Mouse (Mus musculus) hindbrain, embryonic 12.5 days (tissue): ENCODE data around the gene Rag1. TPM values are rescaled to one million over a fixed set of nuclear protein-coding genes. Genes with fewer than 3 reads are reported as not detected.

Experiments
- ATAC-seq: fragments of 200-750 bp; cut with Nextera tagmentation; 2 replicates; pipeline ENCODE4 v1.8.0; 2017; ENCODE audit warnings: moderate TSS enrichment; ENCODE audit not compliant: low FRiP score
- H3K27ac ChIP-seq: fragments of 300-500 bp; sonication (generic); 2 replicates; pipeline ENCODE4 v1.5.1; 2016; ENCODE audit warnings: mild to moderate bottlenecking
- H3K27me3 ChIP-seq: fragments of 300-500 bp; sonication (generic); 2 replicates; pipeline ENCODE4 v1.6.1; 2016; ENCODE audit warnings: mild to moderate bottlenecking
- H3K36me3 ChIP-seq: fragments of 300-500 bp; sonication (generic); 2 replicates; pipeline ENCODE4 v1.6.1; 2016; ENCODE audit warnings: mild to moderate bottlenecking
- H3K4me1 ChIP-seq: fragments of 300-500 bp; sonication (generic); 2 replicates; pipeline ENCODE4 v1.6.1; 2016
- H3K4me2 ChIP-seq: fragments of 300-500 bp; sonication (generic); replicated peaks from 2 replicates; pipeline ENCODE4 v1.6.1; 2016; ENCODE audit warnings: mild to moderate bottlenecking
- H3K4me3 ChIP-seq: fragments of 300-500 bp; sonication (generic); 2 replicates; pipeline ENCODE4 v1.5.1; 2016; ENCODE audit warnings: mild to moderate bottlenecking
- H3K9ac ChIP-seq: fragments of 300-500 bp; sonication (generic); 2 replicates; pipeline ENCODE4 v1.6.1; 2016; ENCODE audit warnings: mild to moderate bottlenecking, moderate library complexity
- H3K9me3 ChIP-seq: fragments of 300-500 bp; sonication (generic); replicated peaks from 2 replicates; pipeline ENCODE4 v1.6.1; 2016; ENCODE audit warnings: mild to moderate bottlenecking
- WGBS: fragments of 180-500 bp; shearing (Covaris S2); methylation state at CpG from one replicate; pipeline ENCODE4 v1.1.7; 2016; 5-methylcytosine and 5-hydroxymethylcytosine counted together
- polyA plus RNA-seq: library from polyadenylated mRNA; unstranded; fragments of >200 nt; fragmentation: Nextera tagmentation; extraction: Ambion mirVana; gene quantifications from 2 replicates; pipeline ENCODE4 v1.2.1, GENCODE M21; 2016

Gene Rag1
- polyA plus RNA-seq, 1 experiment from 2014 or later = 0.80 TPM

DNA sequence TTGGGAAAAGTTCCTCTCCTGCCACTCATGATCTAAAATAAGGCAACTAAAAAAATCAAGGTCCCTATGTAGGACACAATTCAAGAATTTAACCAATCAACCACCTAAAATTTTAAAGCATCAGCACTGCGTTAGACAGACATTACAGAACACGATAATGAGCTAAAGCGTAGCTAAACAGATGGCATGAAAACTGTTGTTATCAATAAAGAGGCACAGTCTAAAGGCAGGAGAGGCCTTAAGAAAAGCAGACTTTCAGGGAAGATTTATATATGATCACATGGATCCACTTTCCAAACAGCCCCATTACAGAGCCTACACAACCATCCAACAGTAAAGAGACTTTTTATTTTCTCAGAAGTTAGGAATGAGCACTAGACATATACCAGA is 16.4 kb upstream of the Rag1 start:
- H3K9me3 ChIP-seq = no peaks in the 10 kb centered on the region
- ATAC-seq = 0 out of 2 replicates have a peak, but pooled peaks have one; percentile 36
- H3K9ac ChIP-seq = no peak overlapping the region
- WGBS = 73% methylated on average over 3 of the region's 3 CpGs
- H3K27ac ChIP-seq = 0 out of 2 replicates have a peak overlapping the region, but pooled peaks have one; percentile 18
- H3K4me1 ChIP-seq = 0 out of 2 replicates have a peak, but pooled peaks cover 2% of the 10 kb centered on the region
- H3K4me2 ChIP-seq = no peak overlapping the region
- no peak overlapping the region for H3K4me3 ChIP-seq
- no peaks in the 10 kb centered on the region for H3K27me3 ChIP-seq
- no peaks in the 10 kb centered on the region for H3K36me3 ChIP-seq

- WGBS = 22% methylated on average over 9 of the region's 9 CpGs
- no peak overlapping the region for H3K9ac ChIP-seq
- H3K4me2 ChIP-seq = no peak overlapping the region
- no peaks in the 10 kb centered on the region for H3K36me3 ChIP-seq
- H3K9me3 ChIP-seq = no peaks in the 10 kb centered on the region
- 0 out of 2 replicates have a peak, but pooled peaks cover 2% of the 10 kb centered on the region for H3K4me1 ChIP-seq
- 0 out of 2 replicates have a peak overlapping the region, but pooled peaks have one; percentile 18 for H3K27ac ChIP-seq
- no peaks in the 10 kb centered on the region for H3K27me3 ChIP-seq
- H3K4me3 ChIP-seq = no peak overlapping the region
- ATAC-seq = peak; percentile 94
Observed at GRCm38 (mm10) chr2:101665058-101665702, 15.9 kb upstream of the Rag1 start.

- WGBS = 80% methylated on average over 2 of the region's 2 CpGs
Observed at GRCm38 (mm10) chr2:101660536-101660935, 11.2 kb upstream of the Rag1 start.

GRCm38 (mm10) chr2:101652921-101653597 is 3.8 kb upstream of the Rag1 start:
- Histone ChIP-seq H3K27me3 (peaks cover 3% of the 10 kb centered on the region; the same call in 1 of the 2 replicates), H3K4me1 (peaks cover 13% of the 10 kb centered on the region), H3K4me2 (peak overlapping the region; percentile 57), H3K9me3 (no peaks in the 10 kb centered on the region), H3K36me3 (no peaks in the 10 kb centered on the region), H3K4me3 (peak overlapping the region; percentile 19), H3K27ac (no peak overlapping the region), H3K9ac (0 out of 2 replicates have a peak overlapping the region, but pooled peaks have one; percentile 13)
- 19% methylated on average over 14 of the region's 14 CpGs for WGBS
- ATAC-seq = peak; percentile 64

More at GRCm38 (mm10) chr2:101660536-101660935, 11.2 kb upstream of the Rag1 start:
- H3K9me3 ChIP-seq = no peaks in the 10 kb centered on the region
- H3K4me2 ChIP-seq = no peak overlapping the region
- H3K4me3 ChIP-seq = no peak overlapping the region
- ATAC-seq = no peak
- H3K27me3 ChIP-seq = peaks cover 3% of the 10 kb centered on the region; the same call in 1 of the 2 replicates
- H3K4me1 ChIP-seq = no peaks in the 10 kb centered on the region
- H3K27ac ChIP-seq = no peak overlapping the region
- no peak overlapping the region for H3K9ac ChIP-seq
- no peaks in the 10 kb centered on the region for H3K36me3 ChIP-seq

DNA sequence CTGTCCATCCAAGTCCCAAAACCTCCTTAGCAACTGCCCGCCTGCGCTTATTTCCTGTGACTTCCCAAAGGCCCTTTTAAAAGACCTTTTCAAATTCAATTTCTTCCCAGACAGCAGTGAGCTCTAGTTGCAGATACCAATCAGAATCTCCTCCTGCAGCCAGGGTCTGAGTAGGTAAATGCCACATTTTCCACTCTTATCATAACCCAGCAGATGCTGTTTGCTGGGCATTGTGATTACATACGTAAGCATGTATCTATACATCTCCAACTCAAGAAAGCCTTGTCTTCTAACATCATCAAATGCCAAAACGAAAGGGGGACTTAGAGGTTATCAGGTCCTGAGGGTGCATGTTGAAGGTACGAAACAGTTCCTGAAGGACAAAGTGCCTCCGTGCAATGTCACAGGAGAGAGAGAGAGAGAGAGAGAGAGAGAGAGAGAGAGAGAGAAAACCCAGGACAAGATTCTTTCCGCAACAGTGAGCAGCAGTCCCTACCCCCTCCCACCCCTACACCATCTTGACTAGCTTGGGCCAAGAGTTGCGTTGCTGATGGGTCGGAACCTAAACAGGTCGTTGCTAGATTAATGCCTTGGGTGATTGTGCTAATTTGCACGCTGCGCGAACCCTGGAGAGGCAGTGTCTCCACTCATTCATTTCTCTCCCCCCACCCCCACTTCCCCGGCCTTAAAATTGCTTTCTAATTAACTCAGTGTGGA is 3.1 kb upstream of the Rag1 start:
- peak overlapping the region; percentile 57 for H3K4me2 ChIP-seq
- H3K4me3 ChIP-seq = peak overlapping the region; percentile 19
- no peak overlapping the region for H3K27ac ChIP-seq
- H3K9ac ChIP-seq = 0 out of 2 replicates have a peak overlapping the region, but pooled peaks have one; percentile 13
- ATAC-seq = peak; percentile 69
- WGBS = 31% methylated on average over 14 of the region's 14 CpGs
- H3K4me1 ChIP-seq = peaks cover 13% of the 10 kb centered on the region
- no peaks in the 10 kb centered on the region for H3K36me3 ChIP-seq
- H3K27me3 ChIP-seq = peaks cover 3% of the 10 kb centered on the region; the same call in 1 of the 2 replicates
- no peaks in the 10 kb centered on the region for H3K9me3 ChIP-seq

- no peaks in the 10 kb centered on the region for H3K27me3 ChIP-seq
- no peaks in the 10 kb centered on the region for H3K36me3 ChIP-seq
- peaks cover 13% of the 10 kb centered on the region for H3K4me1 ChIP-seq
- H3K9ac ChIP-seq = no peak overlapping the region
- H3K4me2 ChIP-seq = no peak overlapping the region
- 44% methylated on average over 1 of the region's 1 CpGs for WGBS
- ATAC-seq = no peak
- no peak overlapping the region for H3K27ac ChIP-seq
- H3K9me3 ChIP-seq = no peaks in the 10 kb centered on the region
- no peak overlapping the region for H3K4me3 ChIP-seq
Observed at GRCm38 (mm10) chr2:101650446-101650845, 1.1 kb upstream of the Rag1 start.

GRCm38 (mm10) chr2:101648361-101648760 is 940 bp downstream of the Rag1 start:
- no peaks in the 10 kb centered on the region for H3K9me3 ChIP-seq
- H3K4me1 ChIP-seq = peaks cover 13% of the 10 kb centered on the region
- no peak for ATAC-seq
- H3K36me3 ChIP-seq = no peaks in the 10 kb centered on the region
- H3K4me2 ChIP-seq = no peak overlapping the region
- H3K27ac ChIP-seq = no peak overlapping the region
- no peak overlapping the region for H3K9ac ChIP-seq
- H3K27me3 ChIP-seq = no peaks in the 10 kb centered on the region
- 48% methylated on average over 2 of the region's 2 CpGs for WGBS
- H3K4me3 ChIP-seq = no peak overlapping the region

DNA sequence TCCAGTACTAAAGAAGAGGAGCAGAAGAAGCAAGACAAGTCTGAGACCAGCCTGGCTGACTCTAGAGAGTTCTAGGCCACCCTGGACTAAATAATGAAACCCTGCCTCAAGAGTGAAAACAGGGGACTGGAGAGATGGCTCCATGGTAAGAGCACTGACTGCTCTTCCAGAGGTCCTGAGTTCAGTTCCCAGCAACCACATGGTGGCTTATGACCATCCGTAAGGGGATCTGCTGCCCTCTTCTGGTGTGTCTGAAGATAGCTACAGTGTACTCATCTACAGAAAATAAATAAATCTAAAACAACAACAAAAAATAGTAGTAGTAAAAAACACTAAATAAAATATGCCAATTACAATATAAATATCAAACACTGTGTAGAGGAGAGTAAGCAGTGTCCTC is 3.5 kb downstream of the Rag1 start:
- H3K9ac ChIP-seq = no peak overlapping the region
- 87% methylated on average over 1 of the region's 1 CpGs for WGBS
- H3K4me3 ChIP-seq = no peak overlapping the region
- no peak overlapping the region for H3K4me2 ChIP-seq
- peaks cover 9% of the 10 kb centered on the region for H3K4me1 ChIP-seq
- no peaks in the 10 kb centered on the region for H3K9me3 ChIP-seq
- no peak for ATAC-seq
- H3K36me3 ChIP-seq = no peaks in the 10 kb centered on the region
- H3K27ac ChIP-seq = no peak overlapping the region
- H3K27me3 ChIP-seq = no peaks in the 10 kb centered on the region

GRCm38 (mm10) chr2:101639840-101640350 is 9.4 kb downstream of the Rag1 start:
- no peaks in the 10 kb centered on the region for H3K27me3 ChIP-seq
- no peak overlapping the region for H3K4me3 ChIP-seq
- peak overlapping the region; percentile 18; the same call in 1 of the 2 replicates for H3K27ac ChIP-seq
- no peaks in the 10 kb centered on the region for H3K9me3 ChIP-seq
- H3K4me1 ChIP-seq = peaks cover 9% of the 10 kb centered on the region
- no peaks in the 10 kb centered on the region for H3K36me3 ChIP-seq
- no peak for ATAC-seq
- H3K4me2 ChIP-seq = no peak overlapping the region
- 85% methylated on average over 3 of the region's 3 CpGs for WGBS
- no peak overlapping the region for H3K9ac ChIP-seq

GRCm38 (mm10) chr2:101638979-101639839 is 10.1 kb downstream of the Rag1 start:
- H3K4me1 ChIP-seq = peaks cover 9% of the 10 kb centered on the region
- peak overlapping the region; percentile 18 for H3K27ac ChIP-seq
- H3K9ac ChIP-seq = no peak overlapping the region
- no peak overlapping the region for H3K4me3 ChIP-seq
- 45% methylated on average over 7 of the region's 7 CpGs for WGBS
- H3K27me3 ChIP-seq = no peaks in the 10 kb centered on the region
- peak; percentile 72 for ATAC-seq
- no peak overlapping the region for H3K4me2 ChIP-seq
- H3K36me3 ChIP-seq = no peaks in the 10 kb centered on the region
- H3K9me3 ChIP-seq = no peaks in the 10 kb centered on the region
